Mouse (Mus musculus) neural tube, embryonic 14.5 days (tissue): ENCODE measurements around the gene Xxylt1. TPM values are rescaled to one million over a fixed set of nuclear protein-coding genes. Genes with fewer than 3 reads are reported as not detected.
A peak's percentile ranks its signal among the peaks of the same experiment; 100 is the strongest.

Experiments
- ATAC-seq: fragments of 200-750 bp; cut with Nextera tagmentation; 2 replicates; pipeline ENCODE4 v1.8.0; 2017; ENCODE audit warnings: low read depth, mild to moderate bottlenecking, moderate TSS enrichment, moderate library complexity
- H3K27ac ChIP-seq: fragments of 300-500 bp; sonication (generic); 2 replicates; pipeline ENCODE4 v1.5.1; 2014; ENCODE audit warnings: low read depth, mild to moderate bottlenecking, control low read depth, low read length, moderate library complexity, mixed read lengths
- H3K27me3 ChIP-seq: fragments of 300-500 bp; sonication (generic); 2 replicates; pipeline ENCODE4 v1.6.1; 2014; ENCODE audit warnings: low read length; ENCODE audit not compliant: control insufficient read depth, insufficient read depth
- H3K36me3 ChIP-seq: fragments of 300-500 bp; sonication (generic); 2 replicates; pipeline ENCODE4 v1.6.1; 2014; ENCODE audit warnings: low read length, mixed read lengths; ENCODE audit not compliant: control insufficient read depth, insufficient read depth
- H3K4me1 ChIP-seq: fragments of 300-500 bp; sonication (generic); 2 replicates; pipeline ENCODE4 v1.6.1; 2014; ENCODE audit warnings: low read length; ENCODE audit not compliant: control insufficient read depth, insufficient read depth
- H3K4me2 ChIP-seq: fragments of 300-500 bp; sonication (generic); 2 replicates; pipeline ENCODE4 v1.6.1; 2014; ENCODE audit warnings: mild to moderate bottlenecking, low read depth, low read length, control low read depth
- H3K4me3 ChIP-seq: fragments of 300-500 bp; sonication (generic); 2 replicates; pipeline ENCODE4 v1.5.1; 2014; ENCODE audit warnings: low read depth, low read length, control low read depth, mixed read lengths
- H3K9ac ChIP-seq: fragments of 300-500 bp; sonication (generic); replicated peaks from 2 replicates; pipeline ENCODE4 v1.6.1; 2014; ENCODE audit warnings: low read depth, mild to moderate bottlenecking, control low read depth, low read length, mixed read lengths
- H3K9me3 ChIP-seq: fragments of 300-500 bp; sonication (generic); 2 replicates; pipeline ENCODE4 v1.6.1; 2016; ENCODE audit warnings: low read length; ENCODE audit not compliant: control insufficient read depth
- WGBS: fragments of 180-500 bp; shearing (Covaris S2); extraction: QIAGEN DNeasy Blood & Tissue Kit; methylation state at CpG from one replicate; pipeline ENCODE4 v1.1.7; 2014; 5-methylcytosine and 5-hydroxymethylcytosine counted together
- polyA plus RNA-seq: library from polyadenylated mRNA; unstranded; fragments of >200 nt; fragmentation: Nextera tagmentation; extraction: Ambion mirVana; gene quantifications from 2 replicates; pipeline ENCODE4 v1.2.1, GENCODE M21; 2014

Gene Xxylt1
- polyA plus RNA-seq, 1 experiment from 2014 or later: 17.3 TPM

DNA sequence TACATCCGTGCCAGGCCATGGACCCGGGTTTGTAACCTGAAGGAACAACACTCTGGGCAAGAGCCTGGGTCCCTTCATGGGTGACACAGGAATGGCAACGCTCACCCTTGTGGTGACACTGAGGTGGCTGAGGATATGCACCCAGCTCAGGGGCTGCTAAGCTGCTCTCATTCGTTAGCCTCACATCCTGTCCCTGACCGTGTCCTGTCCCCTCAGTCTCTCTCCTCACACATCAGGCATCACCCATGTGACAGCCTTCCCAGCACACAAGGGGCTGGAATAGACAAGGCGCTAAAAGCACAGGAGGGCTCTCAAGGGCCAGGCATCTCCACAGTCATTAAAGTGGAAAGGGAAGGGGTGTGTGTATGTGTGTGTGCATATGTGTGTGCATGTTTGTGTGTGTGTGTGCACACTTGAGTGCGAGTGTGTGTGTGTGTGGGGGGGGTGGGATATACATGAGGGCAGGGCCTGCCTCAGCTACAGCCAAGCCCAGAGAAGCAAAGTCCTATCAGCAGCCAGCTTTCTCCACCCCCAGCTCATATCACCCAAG is 29.0 kb downstream of the Xxylt1 start:
- 78% methylated on average over 7 of the region's 7 CpGs for WGBS
- Histone ChIP-seq H3K4me3 (no peak overlapping the region), H3K9ac (no peak overlapping the region; the same call in 1 of the 2 replicates), H3K27me3 (no peaks in the 10 kb centered on the region), H3K4me1 (no peaks in the 10 kb centered on the region), H3K27ac (no peak overlapping the region), H3K36me3 (no peaks in the 10 kb centered on the region), H3K4me2 (no peak overlapping the region), H3K9me3 (no peaks in the 10 kb centered on the region)
- ATAC-seq: peak; percentile 34; the same call in 1 of the 2 replicates

GRCm38 (mm10) chr16:31050701-31051100 is 30.5 kb downstream of the Xxylt1 start:
- no peak overlapping the region for H3K27ac ChIP-seq
- no peaks in the 10 kb centered on the region for H3K4me1 ChIP-seq
- ATAC-seq: no peak
- no peak overlapping the region for H3K4me2 ChIP-seq
- H3K9ac ChIP-seq: no peak overlapping the region
- H3K4me3 ChIP-seq: no peak overlapping the region
- no peaks in the 10 kb centered on the region for H3K9me3 ChIP-seq
- no peaks in the 10 kb centered on the region for H3K36me3 ChIP-seq
- H3K27me3 ChIP-seq: no peaks in the 10 kb centered on the region
- 86% methylated on average over 7 of the region's 7 CpGs for WGBS

- Histone ChIP-seq H3K36me3 (no peaks in the 10 kb centered on the region), H3K9me3 (no peaks in the 10 kb centered on the region), H3K9ac (no peak overlapping the region), H3K4me2 (no peak overlapping the region), H3K27me3 (no peaks in the 10 kb centered on the region), H3K4me1 (no peaks in the 10 kb centered on the region), H3K4me3 (no peak overlapping the region), H3K27ac (no peak overlapping the region)
- 74% methylated on average over 6 of the region's 6 CpGs for WGBS
- ATAC-seq: no peak
Measured at GRCm38 (mm10) chr16:31048194-31048593, 33.0 kb downstream of the Xxylt1 start.

DNA sequence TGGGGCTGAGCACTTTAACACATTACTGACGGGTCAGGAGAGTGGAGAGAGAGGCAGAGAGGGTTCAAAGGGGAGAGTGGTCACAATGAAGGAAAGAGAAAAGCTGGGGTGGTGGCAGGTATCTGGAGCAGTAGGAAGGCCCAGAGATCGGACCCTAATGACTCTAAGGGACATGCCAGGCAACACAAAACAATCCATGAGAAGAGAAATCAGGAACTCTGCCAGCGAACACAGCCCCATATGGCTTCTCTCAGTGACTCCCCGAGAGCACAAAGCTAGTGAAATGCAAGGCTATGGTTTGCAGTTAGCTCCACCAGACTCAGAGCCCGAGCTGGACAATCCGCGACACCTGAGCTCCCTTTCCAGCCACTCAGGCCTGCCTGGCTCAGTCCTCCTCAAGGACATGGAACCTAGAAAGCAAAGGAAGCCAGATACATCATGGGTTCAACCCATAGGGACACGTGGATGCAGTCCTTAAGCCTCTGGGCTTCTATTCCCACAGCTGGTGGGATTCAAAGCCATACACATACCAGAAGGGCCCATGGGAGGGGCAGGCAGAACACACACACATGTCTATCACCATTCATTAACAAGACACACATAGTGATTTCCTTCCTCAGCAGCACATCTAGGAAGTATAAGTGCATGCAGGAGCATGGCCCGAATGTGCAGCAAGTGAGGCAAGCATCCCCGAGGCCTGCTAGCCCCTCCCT is 33.9 kb downstream of the Xxylt1 start:
- Histone ChIP-seq H3K4me1 (no peaks in the 10 kb centered on the region), H3K4me3 (no peak overlapping the region), H3K4me2 (no peak overlapping the region), H3K9me3 (no peaks in the 10 kb centered on the region), H3K27ac (no peak overlapping the region), H3K9ac (no peak overlapping the region), H3K36me3 (no peaks in the 10 kb centered on the region), H3K27me3 (no peaks in the 10 kb centered on the region)
- no peak for ATAC-seq
- 80% methylated on average over 10 of the region's 10 CpGs for WGBS

DNA sequence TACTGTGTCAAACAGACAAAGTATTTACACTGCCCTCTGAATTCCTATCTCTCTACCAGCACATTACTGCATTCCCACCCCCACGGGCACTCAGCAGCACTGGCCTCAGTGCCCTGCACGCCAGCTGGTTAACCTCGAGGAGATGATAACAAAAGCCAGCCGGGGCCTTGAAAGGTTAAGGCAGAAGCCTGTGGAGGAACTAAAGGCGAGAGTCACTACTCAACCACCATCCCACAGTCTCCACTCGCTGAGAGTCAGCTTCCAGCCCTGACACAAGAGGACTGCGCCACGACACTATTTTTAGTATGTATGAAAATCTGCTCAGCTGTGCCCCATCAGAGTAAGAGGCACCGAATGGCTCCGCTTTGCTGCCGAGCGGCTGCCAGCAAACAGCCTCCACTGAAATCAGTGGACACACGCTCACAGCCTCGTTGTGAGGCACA is 35.0 kb downstream of the Xxylt1 start:
- no peak overlapping the region for H3K4me2 ChIP-seq
- no peak overlapping the region for H3K4me3 ChIP-seq
- 68% methylated on average over 14 of the region's 14 CpGs for WGBS
- H3K27ac ChIP-seq: no peak overlapping the region
- no peaks in the 10 kb centered on the region for H3K27me3 ChIP-seq
- ATAC-seq: no peak
- H3K36me3 ChIP-seq: no peaks in the 10 kb centered on the region
- no peaks in the 10 kb centered on the region for H3K9me3 ChIP-seq
- no peak overlapping the region for H3K9ac ChIP-seq
- no peaks in the 10 kb centered on the region for H3K4me1 ChIP-seq

- peaks cover under 1% of the 10 kb centered on the region; the same call in 1 of the 2 replicates for H3K4me1 ChIP-seq
- no peak overlapping the region for H3K9ac ChIP-seq
- H3K4me3 ChIP-seq: no peak overlapping the region
- ATAC-seq: no peak
- WGBS: 68% methylated on average over 5 of the region's 5 CpGs
- no peaks in the 10 kb centered on the region for H3K36me3 ChIP-seq
- H3K27ac ChIP-seq: no peak overlapping the region
- no peaks in the 10 kb centered on the region for H3K27me3 ChIP-seq
- no peaks in the 10 kb centered on the region for H3K9me3 ChIP-seq
- no peak overlapping the region for H3K4me2 ChIP-seq
Measured at GRCm38 (mm10) chr16:31045211-31045610, 36.0 kb downstream of the Xxylt1 start.

GRCm38 (mm10) chr16:31043136-31043535 is 38.1 kb downstream of the Xxylt1 start:
- peaks cover 6% of the 10 kb centered on the region for H3K4me1 ChIP-seq
- H3K27ac ChIP-seq: no peak overlapping the region
- no peaks in the 10 kb centered on the region for H3K9me3 ChIP-seq
- H3K36me3 ChIP-seq: no peaks in the 10 kb centered on the region
- H3K9ac ChIP-seq: no peak overlapping the region
- H3K27me3 ChIP-seq: no peaks in the 10 kb centered on the region
- no peak for ATAC-seq
- WGBS: 93% methylated on average over 5 of the region's 5 CpGs
- no peak overlapping the region for H3K4me3 ChIP-seq
- no peak overlapping the region for H3K4me2 ChIP-seq

- Histone ChIP-seq H3K9ac (no peak overlapping the region), H3K36me3 (no peaks in the 10 kb centered on the region), H3K4me2 (no peak overlapping the region), H3K27ac (no peak overlapping the region), H3K27me3 (no peaks in the 10 kb centered on the region), H3K4me3 (no peak overlapping the region), H3K9me3 (no peaks in the 10 kb centered on the region), H3K4me1 (peaks cover 6% of the 10 kb centered on the region)
- 94% methylated on average over 2 of the region's 2 CpGs for WGBS
- no peak for ATAC-seq
Measured at GRCm38 (mm10) chr16:31041566-31041965, 39.7 kb downstream of the Xxylt1 start.

DNA sequence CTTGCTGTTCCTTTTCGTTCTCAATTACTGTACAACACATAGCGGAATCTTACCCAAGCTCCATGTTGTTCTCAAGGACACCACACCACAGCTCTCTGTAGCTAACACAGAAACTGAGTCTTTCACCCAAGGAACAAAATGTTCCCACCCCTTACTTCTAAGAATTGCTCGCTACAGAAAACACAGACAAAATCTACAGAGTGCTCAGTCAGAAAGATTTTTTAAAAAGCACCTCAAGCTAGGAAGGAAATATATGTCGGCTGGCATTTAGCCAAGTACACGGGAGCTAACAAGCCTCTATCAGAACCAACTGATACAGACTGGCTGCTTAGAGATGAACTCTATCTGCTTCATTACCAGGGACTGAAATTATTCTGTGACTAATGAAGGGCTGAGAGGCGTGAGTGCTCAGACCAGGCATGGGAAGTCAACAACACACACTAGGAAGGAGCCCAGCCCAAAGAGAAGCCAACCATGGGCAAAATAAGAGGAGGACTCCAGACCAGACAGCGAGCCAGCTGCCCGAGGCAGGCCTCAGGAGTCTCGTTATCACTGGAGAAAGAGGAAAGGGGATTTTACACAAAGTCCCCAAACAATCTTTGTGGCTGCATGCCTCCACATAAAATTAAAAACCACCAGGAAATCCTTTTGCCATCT is 41.3 kb downstream of the Xxylt1 start:
- Histone ChIP-seq H3K4me2 (no peak overlapping the region), H3K36me3 (no peaks in the 10 kb centered on the region), H3K9me3 (no peaks in the 10 kb centered on the region), H3K9ac (no peak overlapping the region), H3K27me3 (no peaks in the 10 kb centered on the region), H3K27ac (0 out of 2 replicates have a peak overlapping the region, but pooled peaks have one; percentile 22), H3K4me3 (no peak overlapping the region), H3K4me1 (peaks cover 6% of the 10 kb centered on the region)
- no peak for ATAC-seq
- WGBS: 68% methylated on average over 9 of the region's 9 CpGs
